ENCODE assay signal across 8 mouse cellular contexts in genomic region chr12:52604256-52604991, GRCm38 (mm10).
DNase-seq lines count a peak whose midpoint lies in the region; ATAC-seq and TF ChIP-seq lines count a peak whose summit lies in the region.

No protein-coding gene starts in this region.

- WGBS in embryonic facial prominence, embryonic 14.5 days = under 1% methylated on average over 33 of the region's 33 CpGs
- WGBS in limb, embryonic 14.5 days = under 1% methylated on average over 33 of the region's 33 CpGs
- under 1% methylated on average over 33 of the region's 33 CpGs for WGBS in midbrain, postnatal 0 days

- no peaks in the 10 kb centered on the region for H3K9me3 ChIP-seq in embryonic facial prominence, embryonic 14.5 days (ENCODE audit: control insufficient read depth, low read length)
- H3K9me3 ChIP-seq in limb, embryonic 14.5 days (ENCODE audit: control insufficient read depth, low read length) = no peaks in the 10 kb centered on the region
- H3K9me3 ChIP-seq in midbrain, postnatal 0 days (ENCODE audit: low read length) = no peaks in the 10 kb centered on the region

- TF ChIP-seq CTCF in midbrain, postnatal 0 days (IDR thresholded peaks at IDR 0.05) = no peak

- H3K9ac ChIP-seq in embryonic facial prominence, embryonic 14.5 days (ENCODE audit: low read depth, low read length) = peak overlapping the region; percentile 68
- H3K9ac ChIP-seq in limb, embryonic 14.5 days (ENCODE audit: low read depth, low read length, severe bottlenecking) = peak overlapping the region; percentile 90
- peak overlapping the region; percentile 84 for H3K9ac ChIP-seq in midbrain, postnatal 0 days (replicated peaks; ENCODE audit: low read length, poor library complexity, severe bottlenecking)

- peak; percentile 91 for ATAC-seq in embryonic facial prominence, embryonic 14.5 days (ENCODE audit: low read depth)
- ATAC-seq in limb, embryonic 14.5 days (ENCODE audit: low FRiP score, low read depth) = peak; percentile 86
- ATAC-seq in midbrain, postnatal 0 days (ENCODE audit: low FRiP score) = peak; percentile 84

- TF ChIP-seq POLR2A in limb, embryonic 14.5 days (IDR thresholded peaks at IDR 0.05; ENCODE audit: borderline replicate concordance, extremely low read depth, insufficient read depth, insufficient read length) = peak; percentile 74; the same call in 1 of the 2 replicates

- H3K27me3 ChIP-seq in embryonic facial prominence, embryonic 14.5 days (replicated peaks; ENCODE audit: control insufficient read depth, insufficient read depth, low read length) = no peaks in the 10 kb centered on the region
- no peaks in the 10 kb centered on the region for H3K27me3 ChIP-seq in limb, embryonic 14.5 days (ENCODE audit: control insufficient read depth, insufficient read depth, low read length)
- H3K27me3 ChIP-seq in midbrain, postnatal 0 days (ENCODE audit: insufficient read depth, low read length) = no peaks in the 10 kb centered on the region

- peak overlapping the region; percentile 59 for H3K4me2 ChIP-seq in embryonic facial prominence, embryonic 14.5 days (ENCODE audit: low read depth, low read length)
- peak overlapping the region; percentile 71 for H3K4me2 ChIP-seq in limb, embryonic 14.5 days (replicated peaks; ENCODE audit: low read depth, low read length, severe bottlenecking)
- H3K4me2 ChIP-seq in midbrain, postnatal 0 days (ENCODE audit: low read depth, low read length, poor library complexity, severe bottlenecking) = peak overlapping the region; percentile 64

- peak overlapping the region; percentile 74 for H3K4me3 ChIP-seq in embryonic facial prominence, embryonic 14.5 days (ENCODE audit: low read depth, low read length)
- H3K4me3 ChIP-seq in limb, embryonic 14.5 days (replicated peaks; ENCODE audit: low read length) = peak overlapping the region; percentile 84
- H3K4me3 ChIP-seq in midbrain, postnatal 0 days (ENCODE audit: low read depth, low read length) = peak overlapping the region; percentile 95

- H3K27ac ChIP-seq in embryonic facial prominence, embryonic 14.5 days (replicated peaks; ENCODE audit: low read depth, low read length) = peak overlapping the region; percentile 88
- H3K27ac ChIP-seq in limb, embryonic 14.5 days (replicated peaks; ENCODE audit: low read depth, low read length) = peak overlapping the region; percentile 96
- peak overlapping the region; percentile 95 for H3K27ac ChIP-seq in midbrain, postnatal 0 days (ENCODE audit: low read depth, low read length)

- H3K36me3 ChIP-seq in embryonic facial prominence, embryonic 14.5 days (ENCODE audit: control insufficient read depth, insufficient read depth, low read length) = no peaks in the 10 kb centered on the region
- no peaks in the 10 kb centered on the region for H3K36me3 ChIP-seq in limb, embryonic 14.5 days (ENCODE audit: control insufficient read depth, insufficient read depth, low read length)
- H3K36me3 ChIP-seq in midbrain, postnatal 0 days (ENCODE audit: insufficient read depth, low read length) = no peaks in the 10 kb centered on the region

- DNase-seq in 3T3-L1 (ENCODE audit: low read depth, low spot score) = peak; percentile 93
- peak; percentile 89 to 92 for DNase-seq in adrenal gland, postnatal 4 days (ENCODE audit: low spot score in 2 of 2)
- DNase-seq in embryonic facial prominence, embryonic 14.5 days (ENCODE audit: low spot score) = peak; percentile 96
- peak; percentile 94 for DNase-seq in heart, adult 8-10 months (ENCODE audit: low spot score)
- peak; percentile 95 for DNase-seq in kidney, adult 9 months
- peak; percentile 95 for DNase-seq in limb, embryonic 14.5 days (ENCODE audit: low spot score)
- DNase-seq in midbrain, postnatal 0 days (ENCODE audit: low spot score) = peak; percentile 96
- peak; percentile 88 to 94 for DNase-seq in spleen, postnatal 14 days (ENCODE audit: low spot score in 2 of 2)

- H3K4me1 ChIP-seq in embryonic facial prominence, embryonic 14.5 days (ENCODE audit: control insufficient read depth, insufficient read depth, low read length) = 0 out of 2 replicates have a peak, but pooled peaks cover 4% of the 10 kb centered on the region
- no peaks in the 10 kb centered on the region for H3K4me1 ChIP-seq in limb, embryonic 14.5 days (ENCODE audit: control insufficient read depth, insufficient read depth, low read length)
- no peaks in the 10 kb centered on the region for H3K4me1 ChIP-seq in midbrain, postnatal 0 days (ENCODE audit: insufficient read depth, low read length)

Comparison
In these comparisons a context has a peak if more than half of its experiments do, and no peak if none do; other contexts are left out.
1. Peak in every context shown above with its lines: DNase-seq, ATAC-seq, H3K4me3 ChIP-seq and H3K27ac ChIP-seq.